Mouse (Mus musculus) embryonic fibroblast, embryonic 13.5 days (primary cell): Measurements from ENCODE around the gene Mien1.

Experiments used
- CTCF ChIP-seq: IDR thresholded peaks from 2 replicates; pipeline ENCODE4 v1.5.1; 2011; ENCODE audit warnings: mild to moderate bottlenecking, control low read depth, low read length, moderate library complexity, borderline replicate concordance; ENCODE audit not compliant: insufficient read depth
- POLR2A ChIP-seq: IDR thresholded peaks from 2 replicates; pipeline ENCODE4 v1.6.1; 2011; ENCODE audit warnings: low read depth, mild to moderate bottlenecking, control low read depth, low read length, moderate library complexity

DNA sequence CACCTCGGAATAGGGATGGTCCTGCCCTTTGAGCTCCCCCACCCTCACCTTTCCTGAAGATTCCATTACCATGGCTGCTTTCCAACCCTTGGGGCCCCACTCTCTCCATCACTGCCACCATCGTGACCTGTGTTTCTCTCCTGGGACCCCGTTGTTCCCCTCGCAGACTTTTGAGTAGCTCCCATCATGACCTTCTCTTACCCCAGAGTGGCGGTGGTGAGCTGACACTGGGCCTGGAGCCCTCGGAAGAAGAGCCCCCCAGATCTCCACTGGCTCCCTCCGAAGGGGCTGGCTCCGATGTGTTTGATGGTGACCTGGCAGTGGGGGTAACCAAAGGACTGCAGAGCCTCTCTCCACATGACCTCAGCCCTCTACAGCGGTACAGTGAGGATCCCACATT is 3.1 kb downstream of the Mien1 start:
- no peak for TF ChIP-seq CTCF
- no peak for TF ChIP-seq POLR2A
